Mouse (Mus musculus) Patski (cell line): ENCODE results near the gene Cirbp. TPM values are rescaled to one million over a fixed set of nuclear protein-coding genes. Genes with fewer than 3 reads are reported as not detected.
"Not testable (repeated sequence)": the region's sequence is repeated elsewhere in the genome, so short reads cannot be mapped to it uniquely, and the experiment has no call there.

ENCODE experiments used
- ATAC-seq: fragments of 100-300 bp; one replicate; pipeline ENCODE4 v1.8.0; 2021
- CTCF ChIA-PET: fragments of 350-600 bp; sonication (Branson Sonifier 250); formaldehyde crosslinking; loops from one replicate; lab custom pipeline; 2022; ENCODE audit warnings: inconsistent platforms; lab: Charles Lee
- POLR2A ChIA-PET: fragments of 350-600 bp; sonication (Branson Sonifier 250); formaldehyde crosslinking; loops from one replicate; lab custom pipeline; 2022; ENCODE audit warnings: antibody characterized with exemption, inconsistent platforms; lab: Charles Lee
- DNase-seq: peaks from one replicate; pipeline ENCODE4 v3.0.0-alpha.2; 2011; ENCODE audit warnings: low read depth, low spot score
- H3K27me3 ChIP-seq: fragments of 371-371 bp; one replicate; pipeline ENCODE4 v1.5.1; 2021
- CTCF ChIP-seq: fragments of 100-300 bp; IDR thresholded peaks from one replicate; pipeline ENCODE4 v1.5.1; 2021
- in situ Hi-C: fragments of 300-500 bp; cut with MboI; formaldehyde crosslinking; loops from 3 replicates; pipeline ENCODE4 v1.11.1; 2018; ENCODE audit warnings: low pct_unique_long_range_greater_than_20kb, mixed read lengths
- polyA plus RNA-seq: library from polyadenylated mRNA; unstranded; gene quantifications from one replicate; pipeline ENCODE4 v1.2.3, GENCODE M21; 2021

Cirbp gene
- polyA plus RNA-seq, 1 experiment from 2014 or later, result 62.1 TPM

- H3K27me3 ChIP-seq, result no peaks in the 10 kb centered on the region
- no peak for DNase-seq
- CTCF ChIA-PET, result interaction anchor here (2.5 to 4.2 kb wide), 2 partner anchors 8 to 45 kb away, joined by 6 to 27 read pairs; no protein-coding TSS in a partner anchor
- TF ChIP-seq CTCF, result no peak
- ATAC-seq, result no peak
- in situ Hi-C loops, result no loop called here
- POLR2A ChIA-PET, result no interaction called here
Measured at GRCm38 (mm10) chr10:80200485-80200884, 34.7 kb downstream of the Cirbp start.

GRCm38 (mm10) chr10:80204055-80204454, 38.3 kb downstream of the Cirbp start:
- ATAC-seq, result no peak
- H3K27me3 ChIP-seq, result peaks cover 6% of the 10 kb centered on the region
- in situ Hi-C loops, result no loop called here
- ChIA-PET POLR2A (no interaction called here), CTCF (no interaction called here)
- DNase-seq, result no peak
- no peak for TF ChIP-seq CTCF

- no peak for TF ChIP-seq CTCF
- CTCF ChIA-PET, result interaction anchor here (0.7 to 1.7 kb wide), 3 partner anchors 9 to 32 kb away, joined by 3 to 6 read pairs (median 3); no protein-coding TSS in a partner anchor
- DNase-seq, result no peak
- H3K27me3 ChIP-seq, result peaks cover 6% of the 10 kb centered on the region
- ATAC-seq, result no peak
- POLR2A ChIA-PET, result no interaction called here
- in situ Hi-C loops, result no loop called here
Measured at GRCm38 (mm10) chr10:80207201-80207600, 41.4 kb downstream of the Cirbp start.

GRCm38 (mm10) chr10:80207676-80208075, 41.9 kb downstream of the Cirbp start:
- ChIA-PET CTCF (interaction anchor here (0.7 to 1.7 kb wide), 4 partner anchors 8 to 33 kb away, joined by 3 to 6 read pairs (median 4); no protein-coding TSS in a partner anchor), POLR2A (no interaction called here)
- no peak for TF ChIP-seq CTCF
- H3K27me3 ChIP-seq, result peaks cover 6% of the 10 kb centered on the region
- ATAC-seq, result no peak
- no peak for DNase-seq
- in situ Hi-C loops, result no loop called here

- TF ChIP-seq CTCF, result no peak
- no peak for ATAC-seq
- in situ Hi-C loops, result no loop called here
Measured at GRCm38 (mm10) chr10:80208248-80208647, 42.5 kb downstream of the Cirbp start.

GRCm38 (mm10) chr10:80208841-80209371, 43.1 kb downstream of the Cirbp start:
- ATAC-seq, result no peak
- in situ Hi-C loops, result no loop called here
- DNase-seq, result no peak
- CTCF ChIA-PET, result interaction anchor here (1.2 to 1.7 kb wide), 3 partner anchors 10 to 37 kb away, joined by 4 to 6 read pairs (median 6); no protein-coding TSS in a partner anchor
- no peak for TF ChIP-seq CTCF
- POLR2A ChIA-PET, result no interaction called here
- H3K27me3 ChIP-seq, result peaks cover 6% of the 10 kb centered on the region

More at GRCm38 (mm10) chr10:80208248-80208647, 42.5 kb downstream of the Cirbp start:
- H3K27me3 ChIP-seq, result peaks cover 6% of the 10 kb centered on the region
- CTCF ChIA-PET, result interaction anchor here (1.2 to 1.7 kb wide), 4 partner anchors 9 to 37 kb away, joined by 3 to 6 read pairs (median 5); no protein-coding TSS in a partner anchor
- POLR2A ChIA-PET, result no interaction called here
- no peak for DNase-seq

GRCm38 (mm10) chr10:80211547-80212103, 45.8 kb downstream of the Cirbp start:
- ATAC-seq, POLR2A ChIA-PET, H3K27me3 ChIP-seq, DNase-seq, in situ Hi-C loops, CTCF ChIA-PET: not testable (repeated sequence)

GRCm38 (mm10) chr10:80215048-80215772, 49.4 kb downstream of the Cirbp start:
- TF ChIP-seq CTCF, result no peak
- in situ Hi-C loops, result no loop called here
- ChIA-PET CTCF (no interaction called here), POLR2A (no interaction called here)
- no peaks in the 10 kb centered on the region for H3K27me3 ChIP-seq
- ATAC-seq (no peak), DNase-seq (no peak)

- ChIA-PET CTCF (no interaction called here), POLR2A (no interaction called here)
- no peak for TF ChIP-seq CTCF
- no peaks in the 10 kb centered on the region for H3K27me3 ChIP-seq
- in situ Hi-C loops, result no loop called here
- ATAC-seq (no peak), DNase-seq (no peak)
Measured at GRCm38 (mm10) chr10:80220676-80221075, 54.9 kb downstream of the Cirbp start.

Other genes with a start within 250 kb of the Cirbp start
- 2.1 TPM for gene Kiss1r, start 249.0 kb upstream of the Cirbp start, polyA plus RNA-seq
- 101 TPM for gene R3hdm4, start 244.8 kb upstream of the Cirbp start, polyA plus RNA-seq
- 5.9 TPM for gene Arid3a, start 238.9 kb upstream of the Cirbp start, polyA plus RNA-seq
- gene Wdr18, start 205.8 kb upstream of the Cirbp start, polyA plus RNA-seq, result 45.4 TPM
- gene Grin3b, start 195.3 kb upstream of the Cirbp start, polyA plus RNA-seq, result 0.54 TPM
- gene Tmem259, start 181.7 kb upstream of the Cirbp start, polyA plus RNA-seq, result 145 TPM
- 393 TPM for gene Cnn2, start 177.4 kb upstream of the Cirbp start, polyA plus RNA-seq
- gene Abca7, start 169.5 kb upstream of the Cirbp start, polyA plus RNA-seq, result 19.9 TPM
- 0.85 TPM for gene Arhgap45, start 149.3 kb upstream of the Cirbp start, polyA plus RNA-seq
- 146 TPM for gene Polr2e, start 126.2 kb upstream of the Cirbp start, polyA plus RNA-seq
- 916 TPM for gene Gpx4, start 118.8 kb upstream of the Cirbp start, polyA plus RNA-seq
- gene Sbno2, start 60.4 kb upstream of the Cirbp start, polyA plus RNA-seq, result 181 TPM
- gene Stk11, start 50.2 kb upstream of the Cirbp start, polyA plus RNA-seq, result 140 TPM
- 475 TPM for gene Atp5d, start 27.4 kb upstream of the Cirbp start, polyA plus RNA-seq
- gene Cbarp, start 25.1 kb upstream of the Cirbp start, polyA plus RNA-seq, result 30.0 TPM
- gene Midn, start 17.7 kb upstream of the Cirbp start, polyA plus RNA-seq, result 116 TPM
- 7.9 TPM for gene 1600002K03Rik, start 7.0 kb downstream of the Cirbp start, polyA plus RNA-seq
- 1.1 TPM for gene Efna2, start 13.5 kb downstream of the Cirbp start, polyA plus RNA-seq
- 41.4 TPM for gene Mum1, start 60.4 kb downstream of the Cirbp start, polyA plus RNA-seq
- gene Ndufs7, start 83.1 kb downstream of the Cirbp start, polyA plus RNA-seq, result 182 TPM
- 8.2 TPM for gene Gamt, start 95.0 kb downstream of the Cirbp start, polyA plus RNA-seq
- 157 TPM for gene Dazap1, start 95.5 kb downstream of the Cirbp start, polyA plus RNA-seq
- gene Rps15, start 126.5 kb downstream of the Cirbp start, polyA plus RNA-seq, result 1,353 TPM
- 0.14 TPM for gene Apc2, start 130.0 kb downstream of the Cirbp start, polyA plus RNA-seq
- gene 2310011J03Rik, start 154.6 kb downstream of the Cirbp start, polyA plus RNA-seq, result 34.7 TPM
- gene Pcsk4, start 163.5 kb downstream of the Cirbp start, polyA plus RNA-seq, result 6.2 TPM
- gene Reep6, start 164.0 kb downstream of the Cirbp start, polyA plus RNA-seq, result 6.9 TPM
- 1.2 TPM for gene Adamtsl5, start 182.4 kb downstream of the Cirbp start, polyA plus RNA-seq
- gene Plk5, start 190.5 kb downstream of the Cirbp start, polyA plus RNA-seq, result 0.62 TPM
- 30.6 TPM for gene Mex3d, start 221.7 kb downstream of the Cirbp start, polyA plus RNA-seq
- gene Mbd3, start 233.6 kb downstream of the Cirbp start, polyA plus RNA-seq, result 181 TPM
- gene Uqcr11, start 240.8 kb downstream of the Cirbp start, polyA plus RNA-seq, result 535 TPM